Mouse (Mus musculus) limb, embryonic 14.5 days (tissue): ENCODE measurements around the gene Ccl28. TPM values are rescaled to one million over a fixed set of nuclear protein-coding genes. Genes with fewer than 3 reads are reported as not detected.
"Not testable (repeated sequence)": the region's sequence is repeated elsewhere in the genome, so short reads cannot be mapped to it uniquely, and the experiment has no call there.

Experiments used
- ATAC-seq: fragments of 200-750 bp; cut with Nextera tagmentation; 2 replicates; pipeline ENCODE4 v1.8.0; 2017; ENCODE audit warnings: low read depth, moderate number of reproducible peaks, moderate TSS enrichment; ENCODE audit not compliant: low FRiP score
- DNase-seq: peaks from one replicate; pipeline ENCODE4 v3.0.0-alpha.2; 2015; ENCODE audit warnings: low spot score
- H3K27ac ChIP-seq: fragments of 300-500 bp; sonication (generic); replicated peaks from 2 replicates; pipeline ENCODE4 v1.5.1; 2014; ENCODE audit warnings: low read depth, mild to moderate bottlenecking, low read length, moderate library complexity, mixed read lengths
- H3K27me3 ChIP-seq: fragments of 300-500 bp; sonication (generic); 2 replicates; pipeline ENCODE4 v1.6.1; 2014; ENCODE audit warnings: low read length, mixed read lengths; ENCODE audit not compliant: control insufficient read depth, insufficient read depth
- H3K36me3 ChIP-seq: fragments of 300-500 bp; sonication (generic); 2 replicates; pipeline ENCODE4 v1.6.1; 2014; ENCODE audit warnings: mild to moderate bottlenecking, low read length, moderate library complexity, mixed read lengths; ENCODE audit not compliant: control insufficient read depth, insufficient read depth
- H3K4me1 ChIP-seq: fragments of 300-500 bp; sonication (generic); 2 replicates; pipeline ENCODE4 v1.6.1; 2014; ENCODE audit warnings: antibody characterized with exemption, low read length, mixed read lengths; ENCODE audit not compliant: control insufficient read depth, insufficient read depth
- H3K4me2 ChIP-seq: fragments of 300-500 bp; sonication (generic); replicated peaks from 2 replicates; pipeline ENCODE4 v1.6.1; 2014; ENCODE audit warnings: low read depth, mild to moderate bottlenecking, low read length, moderate library complexity; ENCODE audit not compliant: severe bottlenecking
- H3K4me3 ChIP-seq: fragments of 300-500 bp; sonication (generic); replicated peaks from 2 replicates; pipeline ENCODE4 v1.5.1; 2014; ENCODE audit warnings: low read length
- H3K9ac ChIP-seq: fragments of 300-500 bp; sonication (generic); 2 replicates; pipeline ENCODE4 v1.6.1; 2014; ENCODE audit warnings: mild to moderate bottlenecking, low read depth, low read length, moderate library complexity; ENCODE audit not compliant: severe bottlenecking
- H3K9me3 ChIP-seq: fragments of 300-500 bp; sonication (generic); 2 replicates; pipeline ENCODE4 v1.6.1; 2016; ENCODE audit warnings: low read length; ENCODE audit not compliant: control insufficient read depth
- POLR2A ChIP-seq: fragments of 200-500 bp; IDR thresholded peaks from 2 replicates; pipeline ENCODE4 v1.8.0; 2012; ENCODE audit warnings: inconsistent platforms, mild to moderate bottlenecking, moderate library complexity, borderline replicate concordance; ENCODE audit not compliant: insufficient read depth, insufficient read length; ENCODE audit errors: extremely low read depth
- WGBS: fragments of 180-500 bp; shearing (Covaris S2); extraction: QIAGEN DNeasy Blood & Tissue Kit; methylation state at CpG from one replicate; pipeline ENCODE4 v1.1.7; 2014; 5-methylcytosine and 5-hydroxymethylcytosine counted together
- polyA plus RNA-seq, 2 experiments: library from polyadenylated mRNA; depleted of rRNA in 1 of 2; stranded (reverse) in 1 of 2; unstranded in 1 of 2; fragments of >200 nt; fragmentation: Nextera tagmentation in 1 of 2; extraction: Ambion mirVana in 1 of 2; gene quantifications; 2 replicates each; pipeline versions ENCODE4 v1.2.1 to v1.2.3; 2012 to 2014

Gene Ccl28
- 0.18 and 0.23 TPM in 2 replicates for polyA plus RNA-seq (2012; rRNA removed)
- polyA plus RNA-seq (2014; fragmentation: Nextera tagmentation; extraction: Ambion mirVana): 0.07 TPM in 1 of 2 replicates, not detected in the other

GRCm38 (mm10) chr13:119623634-119624033 is at the start of gene Ccl28:
Gene Ccl28, plus strand, starts transcription at chr13:119623819.
- ATAC-seq: no peak
- Histone ChIP-seq H3K4me1 (no peaks in the 10 kb centered on the region), H3K9ac (no peak within 1 kb of the TSS), H3K4me2 (no peak within 1 kb of the TSS), H3K36me3 (no peaks in the 10 kb centered on the region), H3K27me3 (no peaks in the 10 kb centered on the region), H3K9me3 (no peaks in the 10 kb centered on the region), H3K4me3 (no peak within 1 kb of the TSS), H3K27ac (no peak within 1 kb of the TSS)
- no peak for DNase-seq
- TF ChIP-seq POLR2A: no peak
- 82% methylated on average over 6 of the region's 6 CpGs for WGBS

GRCm38 (mm10) chr13:119596321-119597211 is 27.1 kb upstream of the Ccl28 start:
- H3K4me2 ChIP-seq: not testable (repeated sequence)

GRCm38 (mm10) chr13:119598466-119598865 is 25.2 kb upstream of the Ccl28 start:
- peak; percentile 27 for DNase-seq
- H3K27me3 ChIP-seq, H3K4me2 ChIP-seq, H3K4me3 ChIP-seq, ATAC-seq, H3K9ac ChIP-seq, H3K27ac ChIP-seq, H3K4me1 ChIP-seq, H3K36me3 ChIP-seq: not testable (repeated sequence)
- peaks cover 24% of the 10 kb centered on the region for H3K9me3 ChIP-seq

More at GRCm38 (mm10) chr13:119596321-119597211, 27.1 kb upstream of the Ccl28 start:
- H3K4me3 ChIP-seq, H3K27ac ChIP-seq, H3K4me1 ChIP-seq, H3K9ac ChIP-seq, H3K36me3 ChIP-seq, H3K27me3 ChIP-seq: not testable (repeated sequence)
- peaks cover 20% of the 10 kb centered on the region for H3K9me3 ChIP-seq
- WGBS: 72% methylated on average over 14 of the region's 16 CpGs
- ATAC-seq (peak; percentile 83), DNase-seq (peak; percentile 66)

GRCm38 (mm10) chr13:119599066-119599465 is 24.6 kb upstream of the Ccl28 start:
- H3K27me3 ChIP-seq, H3K4me3 ChIP-seq, DNase-seq, H3K4me2 ChIP-seq, H3K9ac ChIP-seq, H3K27ac ChIP-seq, H3K4me1 ChIP-seq, H3K36me3 ChIP-seq, ATAC-seq: not testable (repeated sequence)
- WGBS: 76% methylated on average over 8 of the region's 12 CpGs
- peaks cover 24% of the 10 kb centered on the region for H3K9me3 ChIP-seq

DNA sequence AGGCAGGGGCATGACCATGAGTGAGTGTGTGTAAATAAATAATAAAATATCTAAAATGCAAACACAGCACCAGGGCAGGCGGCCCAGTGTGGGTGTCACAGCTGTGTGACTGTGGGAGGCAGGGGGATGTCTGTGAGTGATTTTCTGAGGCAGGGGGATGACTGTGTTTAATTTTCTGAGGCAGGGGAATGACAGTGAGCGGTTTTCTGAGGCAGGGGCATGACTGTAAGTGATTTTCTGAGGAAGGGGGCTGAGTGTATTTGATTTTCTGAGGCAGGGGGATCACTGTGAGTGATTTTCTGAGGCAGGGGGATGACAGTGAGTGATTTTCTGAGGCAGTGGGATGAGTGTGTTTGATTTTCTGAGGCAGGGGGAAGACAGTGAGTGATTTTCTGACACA is 24.1 kb upstream of the Ccl28 start:
- H3K4me3 ChIP-seq, H3K27me3 ChIP-seq, H3K4me2 ChIP-seq, H3K36me3 ChIP-seq, H3K9ac ChIP-seq, ATAC-seq, H3K4me1 ChIP-seq, H3K27ac ChIP-seq, DNase-seq: not testable (repeated sequence)
- 83% methylated on average over 2 of the region's 2 CpGs for WGBS
- peaks cover 24% of the 10 kb centered on the region for H3K9me3 ChIP-seq

- not testable (repeated sequence) for H3K4me2 ChIP-seq, H3K4me3 ChIP-seq, H3K4me1 ChIP-seq, ATAC-seq, H3K9ac ChIP-seq, H3K36me3 ChIP-seq, H3K27me3 ChIP-seq, H3K27ac ChIP-seq
- DNase-seq: peak; percentile 74
- H3K9me3 ChIP-seq: peaks cover 24% of the 10 kb centered on the region
These were observed 23.5 kb upstream of the Ccl28 start for GRCm38 (mm10) chr13:119600166-119600565.

DNA sequence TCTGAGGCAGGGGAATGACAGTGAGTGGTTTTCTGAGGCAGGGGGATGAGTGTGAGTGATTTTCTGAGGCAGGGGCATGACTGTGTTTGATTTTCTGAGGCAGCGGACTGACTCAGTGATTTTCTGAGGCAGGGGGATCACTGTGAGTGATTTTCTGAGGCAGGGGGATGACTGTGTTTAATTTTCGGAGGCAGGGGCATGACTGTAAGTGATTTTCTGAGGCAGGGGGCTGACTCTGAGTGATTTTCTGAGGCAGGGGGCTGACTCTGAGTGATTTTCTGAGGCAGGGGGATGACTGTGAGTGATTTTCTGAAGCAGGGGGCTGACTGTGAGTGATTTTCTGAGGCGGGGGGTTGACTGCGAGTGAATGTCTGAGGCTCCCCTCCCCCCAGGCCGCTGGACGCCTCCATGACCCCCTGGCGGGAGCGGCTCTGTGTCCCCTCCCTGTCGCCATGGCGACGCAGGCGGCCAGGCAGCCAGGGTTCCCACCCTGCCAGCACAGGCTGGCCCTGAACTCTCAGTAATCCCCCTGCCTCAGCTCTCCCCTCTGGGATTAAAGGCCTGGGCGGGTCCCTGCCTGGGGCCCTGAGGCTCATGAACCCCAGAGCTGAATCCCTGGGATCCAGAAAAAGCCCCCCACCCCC is 20.8 kb upstream of the Ccl28 start:
- H3K36me3 ChIP-seq, H3K9ac ChIP-seq, DNase-seq, H3K27me3 ChIP-seq, H3K4me2 ChIP-seq, H3K4me1 ChIP-seq, ATAC-seq, H3K27ac ChIP-seq, H3K4me3 ChIP-seq: not testable (repeated sequence)
- peaks cover 10% of the 10 kb centered on the region for H3K9me3 ChIP-seq
- WGBS: 37% methylated on average over 12 of the region's 13 CpGs

GRCm38 (mm10) chr13:119603890-119604289 is 19.7 kb upstream of the Ccl28 start:
- H3K4me1 ChIP-seq, H3K36me3 ChIP-seq, H3K4me2 ChIP-seq, H3K27ac ChIP-seq, DNase-seq, H3K4me3 ChIP-seq, H3K9me3 ChIP-seq, H3K27me3 ChIP-seq, H3K9ac ChIP-seq: not testable (repeated sequence)
- peak; percentile 17; the same call in 1 of the 2 replicates for ATAC-seq
- WGBS: 94% methylated on average over 6 of the region's 8 CpGs
